Mouse (Mus musculus): Measurements from ENCODE around the gene Baat. TPM values are rescaled to one million over a fixed set of nuclear protein-coding genes. Genes with fewer than 3 reads are reported as not detected.
A peak's percentile ranks its signal among the peaks of the same experiment; 100 is the strongest.

Gene Baat
- 0.10 and 0.20 TPM in 2 replicates for polyA plus RNA-seq (2015; fragmentation: Nextera tagmentation; extraction: Ambion mirVana)

GRCm38 (mm10) chr4:49506386-49506785, at the start of gene Baat:
Gene Baat (minus strand): TSS chr4:49506557.
- DNase-seq (ENCODE audit: low spot score) (no peak), ATAC-seq (replicated peaks; ENCODE audit: low FRiP score, low read depth) (no peak)
- Histone ChIP-seq H3K36me3 (ENCODE audit: insufficient read depth, low read length) (0 out of 2 replicates have a peak, but pooled peaks cover 1% of the 10 kb centered on the region), H3K27me3 (ENCODE audit: insufficient read depth, low read length) (no peaks in the 10 kb centered on the region), H3K9me3 (replicated peaks; ENCODE audit: low read length) (no peaks in the 10 kb centered on the region), H3K4me2 (ENCODE audit: low read length) (no peak within 1 kb of the TSS), H3K27ac (no peak within 1 kb of the TSS), H3K9ac (ENCODE audit: low read depth, low read length) (no peak within 1 kb of the TSS), H3K4me1 (replicated peaks; ENCODE audit: insufficient read depth, low read length) (no peaks in the 10 kb centered on the region), H3K4me3 (replicated peaks; ENCODE audit: low read depth, low read length) (no peak within 1 kb of the TSS)
- TF ChIP-seq CTCF (IDR thresholded peaks at IDR 0.05; ENCODE audit: low read depth): no peak
- WGBS: 77% methylated on average over 3 of the region's 3 CpGs

- H3K27ac ChIP-seq: 0 out of 2 replicates have a peak overlapping the region, but pooled peaks have one; percentile 28
- TF ChIP-seq CTCF (IDR thresholded peaks at IDR 0.05; ENCODE audit: low read depth): no peak
- DNase-seq (ENCODE audit: low spot score) (peak; percentile 5), ATAC-seq (replicated peaks; ENCODE audit: low FRiP score, low read depth) (peak; percentile 96)
- no peaks in the 10 kb centered on the region for H3K27me3 ChIP-seq (ENCODE audit: insufficient read depth, low read length)
- no peaks in the 10 kb centered on the region for H3K9me3 ChIP-seq (replicated peaks; ENCODE audit: low read length)
- WGBS: 41% methylated on average over 5 of the region's 5 CpGs
- no peaks in the 10 kb centered on the region for H3K4me1 ChIP-seq (replicated peaks; ENCODE audit: insufficient read depth, low read length)
- no peaks in the 10 kb centered on the region for H3K36me3 ChIP-seq (ENCODE audit: insufficient read depth, low read length)
- H3K4me2 ChIP-seq (ENCODE audit: low read length): no peak overlapping the region
- H3K4me3 ChIP-seq (replicated peaks; ENCODE audit: low read depth, low read length): no peak overlapping the region
- H3K9ac ChIP-seq (ENCODE audit: low read depth, low read length): no peak overlapping the region
These were observed 47.0 kb upstream of the Baat start for GRCm38 (mm10) chr4:49553380-49553779.

GRCm38 (mm10) chr4:49549383-49549782, 43.0 kb upstream of the Baat start, which contains the start of gene Aldob:
Gene Aldob (minus strand): TSS chr4:49549546.
- ATAC-seq (replicated peaks; ENCODE audit: low FRiP score, low read depth) (peak; percentile 63), DNase-seq (ENCODE audit: low spot score) (peak; percentile 9)
- Histone ChIP-seq H3K9me3 (replicated peaks; ENCODE audit: low read length) (no peaks in the 10 kb centered on the region), H3K4me3 (replicated peaks; ENCODE audit: low read depth, low read length) (peak within 1 kb of the TSS; percentile 16; the same call in 1 of the 2 replicates), H3K27me3 (ENCODE audit: insufficient read depth, low read length) (no peaks in the 10 kb centered on the region), H3K4me1 (replicated peaks; ENCODE audit: insufficient read depth, low read length) (no peaks in the 10 kb centered on the region), H3K27ac (peak within 1 kb of the TSS; percentile 86), H3K4me2 (ENCODE audit: low read length) (peak within 1 kb of the TSS; percentile 25), H3K9ac (ENCODE audit: low read depth, low read length) (peak within 1 kb of the TSS; percentile 46; the same call in 1 of the 2 replicates), H3K36me3 (ENCODE audit: insufficient read depth, low read length) (no peaks in the 10 kb centered on the region)
- no peak for TF ChIP-seq CTCF (IDR thresholded peaks at IDR 0.05; ENCODE audit: low read depth)
- WGBS: 45% methylated on average over 3 of the region's 3 CpGs

GRCm38 (mm10) chr4:49547544-49548219, 41.3 kb upstream of the Baat start:
- H3K9ac ChIP-seq (ENCODE audit: low read depth, low read length): peak overlapping the region; percentile 46; the same call in 1 of the 2 replicates
- no peak for TF ChIP-seq CTCF (IDR thresholded peaks at IDR 0.05; ENCODE audit: low read depth)

GRCm38 (mm10) chr4:49546873-49547543, 40.7 kb upstream of the Baat start:
- Histone ChIP-seq H3K9ac (ENCODE audit: low read depth, low read length) (no peak overlapping the region), H3K9me3 (replicated peaks; ENCODE audit: low read length) (no peaks in the 10 kb centered on the region), H3K27me3 (ENCODE audit: insufficient read depth, low read length) (no peaks in the 10 kb centered on the region), H3K4me2 (ENCODE audit: low read length) (peak overlapping the region; percentile 13; the same call in 1 of the 2 replicates), H3K4me1 (replicated peaks; ENCODE audit: insufficient read depth, low read length) (no peaks in the 10 kb centered on the region), H3K27ac (peak overlapping the region; percentile 42; the same call in 1 of the 2 replicates), H3K4me3 (replicated peaks; ENCODE audit: low read depth, low read length) (no peak overlapping the region), H3K36me3 (ENCODE audit: insufficient read depth, low read length) (no peaks in the 10 kb centered on the region)
- ATAC-seq (replicated peaks; ENCODE audit: low FRiP score, low read depth) (peak; percentile 67), DNase-seq (ENCODE audit: low spot score) (peak; percentile 64)
- no peak for TF ChIP-seq CTCF (IDR thresholded peaks at IDR 0.05; ENCODE audit: low read depth)
- 38% methylated on average over 6 of the region's 6 CpGs for WGBS

More at GRCm38 (mm10) chr4:49547544-49548219, 41.3 kb upstream of the Baat start:
- WGBS: 68% methylated on average over 7 of the region's 7 CpGs
- DNase-seq (ENCODE audit: low spot score): no peak
- no peak for ATAC-seq (replicated peaks; ENCODE audit: low FRiP score, low read depth)
- H3K4me3 ChIP-seq (replicated peaks; ENCODE audit: low read depth, low read length): 0 out of 2 replicates have a peak overlapping the region, but pooled peaks have one; percentile 8
- no peaks in the 10 kb centered on the region for H3K36me3 ChIP-seq (ENCODE audit: insufficient read depth, low read length)
- peak overlapping the region; percentile 86 for H3K27ac ChIP-seq
- H3K4me1 ChIP-seq (replicated peaks; ENCODE audit: insufficient read depth, low read length): no peaks in the 10 kb centered on the region
- H3K27me3 ChIP-seq (ENCODE audit: insufficient read depth, low read length): no peaks in the 10 kb centered on the region
- no peaks in the 10 kb centered on the region for H3K9me3 ChIP-seq (replicated peaks; ENCODE audit: low read length)
- peak overlapping the region; percentile 25; the same call in 1 of the 2 replicates for H3K4me2 ChIP-seq (ENCODE audit: low read length)

- Histone ChIP-seq H3K9ac (ENCODE audit: low read depth, low read length) (no peak overlapping the region), H3K36me3 (ENCODE audit: insufficient read depth, low read length) (no peaks in the 10 kb centered on the region), H3K27me3 (ENCODE audit: insufficient read depth, low read length) (no peaks in the 10 kb centered on the region), H3K4me2 (ENCODE audit: low read length) (peak overlapping the region; percentile 13; the same call in 1 of the 2 replicates), H3K27ac (0 out of 2 replicates have a peak overlapping the region, but pooled peaks have one; percentile 42), H3K4me1 (replicated peaks; ENCODE audit: insufficient read depth, low read length) (no peaks in the 10 kb centered on the region), H3K4me3 (replicated peaks; ENCODE audit: low read depth, low read length) (no peak overlapping the region), H3K9me3 (replicated peaks; ENCODE audit: low read length) (no peaks in the 10 kb centered on the region)
- ATAC-seq (replicated peaks; ENCODE audit: low FRiP score, low read depth): no peak
- no peak for TF ChIP-seq CTCF (IDR thresholded peaks at IDR 0.05; ENCODE audit: low read depth)
- DNase-seq (ENCODE audit: low spot score): no peak
- 82% methylated on average over 2 of the region's 2 CpGs for whole genome bisulfite sequencing
These were observed 39.7 kb upstream of the Baat start for GRCm38 (mm10) chr4:49546026-49546425.
